Mouse (Mus musculus) ES-E14 (cell line): ENCODE data around the gene Inpp4b. TPM values are rescaled to one million over a fixed set of nuclear protein-coding genes. Genes with fewer than 3 reads are reported as not detected.

ENCODE experiments used
- DNase-seq: peaks from one replicate; pipeline ENCODE4 v3.0.0-alpha.2; 2013; ENCODE audit warnings: low read depth, low spot score
- H3K27ac ChIP-seq: 2 replicates; pipeline ENCODE4 v1.5.1; 2012; ENCODE audit warnings: low read depth, mild to moderate bottlenecking, low read length, moderate library complexity, mixed read lengths; ENCODE audit not compliant: poor library complexity, insufficient read depth, severe bottlenecking
- H3K36me3 ChIP-seq: 2 replicates; pipeline ENCODE4 v1.6.1; 2012; ENCODE audit warnings: mild to moderate bottlenecking, low read length, moderate library complexity, mixed read lengths; ENCODE audit not compliant: control insufficient read depth, poor library complexity, insufficient read depth, severe bottlenecking
- H3K4me1 ChIP-seq, 2 experiments: fragments of 150-350 bp in 1 of 2; sonication (generic) in 1 of 2; 2 replicates each; pipeline ENCODE4 v1.6.1; 2012; ENCODE audit warnings: low read length in 2 of 2, mild to moderate bottlenecking in 1 of 2, mixed read lengths in 1 of 2; ENCODE audit not compliant: control insufficient read depth in 2 of 2, insufficient read depth in 2 of 2, poor library complexity in 1 of 2
- H3K4me3 ChIP-seq, 2 experiments: fragments of 150-350 bp in 1 of 2; sonication (generic) in 1 of 2; 2 replicates each; pipeline ENCODE4 v1.5.1; 2012; ENCODE audit warnings: low read length in 2 of 2, low read depth in 1 of 2, mild to moderate bottlenecking in 1 of 2, mixed read lengths in 1 of 2; ENCODE audit not compliant: insufficient read depth in 1 of 2, poor library complexity in 1 of 2, severe bottlenecking in 1 of 2
- H3K9ac ChIP-seq: 2 replicates; pipeline ENCODE4 v1.6.1; 2012; ENCODE audit warnings: low read depth, mild to moderate bottlenecking, low read length, mixed read lengths; ENCODE audit not compliant: poor library complexity, insufficient read depth, severe bottlenecking
- H3K9me3 ChIP-seq: fragments of 150-350 bp; sonication (generic); 2 replicates; pipeline ENCODE4 v1.6.1; 2012; ENCODE audit warnings: low read depth, mild to moderate bottlenecking, low read length; ENCODE audit not compliant: control insufficient read depth, insufficient read depth
- CHD2 ChIP-seq: IDR thresholded peaks from 2 replicates; pipeline ENCODE4 v1.6.1; 2014; ENCODE audit warnings: mild to moderate bottlenecking, low read depth, low read length, inconsistent platforms
- HCFC1 ChIP-seq: IDR thresholded peaks from 2 replicates; pipeline ENCODE4 v1.6.1; 2012; ENCODE audit warnings: low read length, inconsistent platforms, borderline replicate concordance; ENCODE audit not compliant: insufficient read depth
- MAFK ChIP-seq: IDR thresholded peaks from 2 replicates; pipeline ENCODE4 v1.6.1; 2014; ENCODE audit warnings: mild to moderate bottlenecking, low read depth, low read length, inconsistent platforms; ENCODE audit not compliant: insufficient read depth
- ZC3H11A ChIP-seq: IDR thresholded peaks from 2 replicates; pipeline ENCODE4 v1.6.1; 2012; ENCODE audit warnings: low read depth, mild to moderate bottlenecking, inconsistent platforms, low read length, borderline replicate concordance
- ZNF384 ChIP-seq: IDR thresholded peaks from 2 replicates; pipeline ENCODE4 v1.6.1; 2012; ENCODE audit warnings: low read depth, low read length, inconsistent platforms
- in situ Hi-C, 2 experiments: fragments of 600-800 bp; cut with MboI; formaldehyde crosslinking; loops; one replicate each; pipeline ENCODE4 v1.15.1; 2025; ENCODE audit warnings: low sequenced_read_pairs in 2 of 2, inconsistent platforms in 1 of 2; ENCODE audit not compliant: unreplicated experiment in 2 of 2
- total RNA-seq: library from RNA; depleted of rRNA; stranded (reverse); fragments of 300-350 nt; gene quantifications from 2 replicates; pipeline ENCODE4 v1.2.3, GENCODE M21; 2012

The Inpp4b gene
- total RNA-seq, 1 experiment, result 0.98 TPM

GRCm38 (mm10) chr8:81478674-81479073, 136.3 kb downstream of the Inpp4b start:
- no peaks in the 10 kb centered on the region for H3K4me1 ChIP-seq
- peak; percentile 9 for DNase-seq
- no peak overlapping the region for H3K27ac ChIP-seq
- no peak overlapping the region for H3K4me3 ChIP-seq
- in situ Hi-C loops, result no loop called here
- no peak overlapping the region for H3K9ac ChIP-seq
- no peaks in the 10 kb centered on the region for H3K36me3 ChIP-seq
- TF ChIP-seq CHD2 (no peak), ZC3H11A (no peak), MAFK (no peak), HCFC1 (no peak), ZNF384 (no peak)
- H3K9me3 ChIP-seq, result no peaks in the 10 kb centered on the region

- H3K36me3 ChIP-seq, result no peaks in the 10 kb centered on the region
- no peaks in the 10 kb centered on the region for H3K9me3 ChIP-seq
- TF ChIP-seq ZC3H11A, result no peak
- no peak for TF ChIP-seq ZNF384
- TF ChIP-seq CHD2, result no peak
- no peak for TF ChIP-seq HCFC1
- no peak for TF ChIP-seq MAFK
- no peaks in the 10 kb centered on the region for H3K4me1 ChIP-seq
- in situ Hi-C loops, result no loop called here
- H3K4me3 ChIP-seq, result no peak overlapping the region
- no peak overlapping the region for H3K9ac ChIP-seq
- H3K27ac ChIP-seq, result no peak overlapping the region
- no peak for DNase-seq
Observed at GRCm38 (mm10) chr8:81483834-81484233, 141.5 kb downstream of the Inpp4b start.

- Histone ChIP-seq H3K4me3 (no peak overlapping the region), H3K4me1 (no peaks in the 10 kb centered on the region), H3K9ac (no peak overlapping the region), H3K36me3 (no peaks in the 10 kb centered on the region), H3K27ac (no peak overlapping the region), H3K9me3 (no peaks in the 10 kb centered on the region)
- no peak for DNase-seq
- in situ Hi-C loops, result no loop called here
- no peak for TF ChIP-seq HCFC1
- no peak for TF ChIP-seq ZC3H11A
- no peak for TF ChIP-seq MAFK
- no peak for TF ChIP-seq ZNF384
- no peak for TF ChIP-seq CHD2
Observed at GRCm38 (mm10) chr8:81485626-81486025, 143.3 kb downstream of the Inpp4b start.

- no peaks in the 10 kb centered on the region for H3K9me3 ChIP-seq
- H3K36me3 ChIP-seq, result no peaks in the 10 kb centered on the region
- H3K27ac ChIP-seq, result no peak overlapping the region
- DNase-seq, result no peak
- TF ChIP-seq ZNF384 (no peak), MAFK (no peak)
- in situ Hi-C loops, result no loop called here
- no peak overlapping the region for H3K9ac ChIP-seq
- H3K4me3 ChIP-seq, result no peak overlapping the region
- H3K4me1 ChIP-seq, result no peaks in the 10 kb centered on the region
Observed at GRCm38 (mm10) chr8:81489894-81490661, 147.7 kb downstream of the Inpp4b start.
